Mouse (Mus musculus) mouse embryonic stem cell (cell line): ENCODE results near the gene Vmn1r25.
"Not testable (repeated sequence)": the region's sequence is repeated elsewhere in the genome, so short reads cannot be mapped to it uniquely, and the experiment has no call there.

Source experiments
- in situ Hi-C, 2 experiments: fragments of 300-500 bp; cut with MboI; formaldehyde crosslinking; loops; 1 replicate in 1 of 2; 3 replicates in 1 of 2; pipeline ENCODE4 v1.14.3; 2019 to 2020; ENCODE audit warnings: low sequenced_read_pairs in 2 of 2, low pct_unique_long_range_greater_than_20kb in 1 of 2, mixed read lengths in 1 of 2; ENCODE audit not compliant: unreplicated experiment in 1 of 2

The Vmn1r25 gene

GRCm38 (mm10) chr6:57980710-57981109 is at the start of gene Vmn1r25:
Gene Vmn1r25 (minus strand): TSS chr6:57980810.
- in situ Hi-C loops, result no loop called here

- in situ Hi-C loops, result not testable (repeated sequence)
Measured at GRCm38 (mm10) chr6:58017478-58017877, 36.9 kb upstream of the Vmn1r25 start.

- in situ Hi-C loops, result no loop called here
Measured at GRCm38 (mm10) chr6:58015059-58015458, 34.4 kb upstream of the Vmn1r25 start, which contains the start of gene Vmn1r26. Gene Vmn1r26 (minus strand): TSS chr6:58015159.

- in situ Hi-C loops, result not testable (repeated sequence)
Measured at GRCm38 (mm10) chr6:57961403-57961802, 19.2 kb downstream of the Vmn1r25 start, which contains the start of gene Vmn1r24. Gene Vmn1r24 (minus strand): TSS chr6:57961503.
